Mouse (Mus musculus): ENCODE data around the gene Atp8b5.

DNA sequence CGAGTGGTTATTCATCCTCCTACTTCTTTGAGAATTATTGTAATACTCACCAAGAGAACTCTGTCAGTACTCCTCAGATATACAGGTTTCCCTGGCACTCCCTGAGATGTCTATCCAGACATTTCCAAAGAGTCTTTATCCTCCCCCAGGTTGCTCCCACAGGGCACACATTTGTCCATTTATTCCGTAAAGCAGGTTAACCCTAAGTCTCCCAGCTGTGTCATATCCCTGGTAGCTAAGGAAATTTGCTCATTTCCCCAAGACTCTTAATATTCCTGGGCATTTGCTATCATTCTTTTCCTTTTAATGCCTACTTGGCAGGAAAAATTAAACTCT, 332 bp downstream of the Atp8b5 start:
- TF ChIP-seq ZC3H11A (IDR thresholded peaks at IDR 0.05; ENCODE audit: borderline replicate concordance, low read depth, low read length): no peak
- TF ChIP-seq ZNF384 (IDR thresholded peaks at IDR 0.05; ENCODE audit: low read depth, low read length): no peak
- TF ChIP-seq HCFC1 (IDR thresholded peaks at IDR 0.05; ENCODE audit: borderline replicate concordance, insufficient read depth, low read length): no peak
- TF ChIP-seq CHD2 (IDR thresholded peaks at IDR 0.05; ENCODE audit: low read depth, low read length): no peak
- TF ChIP-seq MAFK (IDR thresholded peaks at IDR 0.05; ENCODE audit: insufficient read depth, low read depth, low read length): no peak
